In genomic region chr3:84484333-84484732, GRCm38 (mm10) we compare ENCODE assay signal across 21 mouse cellular contexts.
"Had no signal": no experiment of that assay in that cellular context is flagged by ENCODE, and none has a peak within 500 bp of the region (broad histone marks: within the 10 kb centered on the region; RNA-seq: fewer than 3 reads in every experiment).

No protein-coding gene starts in this region.

- H3K4me2 ChIP-seq: limb, embryonic 13.5 days; liver, embryonic 11.5 days; midbrain, embryonic 12.5 days; neural tube, embryonic 13.5 days had no signal

- H3K9me3 ChIP-seq: limb, embryonic 10.5 days; limb, embryonic 13.5 days; midbrain, embryonic 12.5 days; neural tube, embryonic 13.5 days had no signal

- DNase-seq: kidney, adult 2 months; kidney, postnatal 25 days; layer of hippocampus, adult 9-11 months; liver, postnatal 0 days; retina, postnatal 1 day; right cerebral cortex, postnatal 25 days; spleen, adult 18-20 months; thymus, adult 18-20 months; thymus, postnatal 36 days had no signal

- H3K36me3 ChIP-seq: limb, embryonic 10.5 days; limb, embryonic 13.5 days; midbrain, embryonic 12.5 days; neural tube, embryonic 13.5 days had no signal

- ATAC-seq: intestine, postnatal 0 days; liver, postnatal 0 days; midbrain, embryonic 16.5 days had no signal

- H3K4me3 ChIP-seq: layer of hippocampus, adult 2 months; limb, embryonic 10.5 days; limb, embryonic 13.5 days; midbrain, embryonic 12.5 days; myocyte; neural tube, embryonic 13.5 days had no signal

- H3K27ac ChIP-seq: kidney, postnatal 0 days; layer of hippocampus, adult 2 months; limb, embryonic 10.5 days; limb, embryonic 13.5 days; liver, embryonic 14.5 days; macrophage; midbrain, embryonic 12.5 days; neural tube, embryonic 13.5 days had no signal

- H3K9ac ChIP-seq: limb, embryonic 13.5 days; liver, embryonic 14.5 days; liver, postnatal 0 days; midbrain, embryonic 12.5 days; neural tube, embryonic 13.5 days had no signal
